Mouse (Mus musculus) limb, embryonic 10.5 days (tissue): Measurements from ENCODE around the gene Sec61a2. TPM values are rescaled to one million over a fixed set of nuclear protein-coding genes. Genes with fewer than 3 reads are reported as not detected.
A peak's percentile ranks its signal among the peaks of the same experiment; 100 is the strongest.

Source experiments
- DNase-seq: peaks from one replicate; pipeline ENCODE4 v3.0.0-alpha.2; 2017; ENCODE audit warnings: low spot score
- H3K27ac ChIP-seq: fragments of 300-500 bp; sonication (generic); 2 replicates; pipeline ENCODE4 v1.5.1; 2016; ENCODE audit warnings: mild to moderate bottlenecking
- H3K27me3 ChIP-seq: fragments of 300-500 bp; sonication (generic); 2 replicates; pipeline ENCODE4 v1.6.1; 2016; ENCODE audit warnings: low read depth, mild to moderate bottlenecking; ENCODE audit not compliant: poor library complexity, severe bottlenecking
- H3K36me3 ChIP-seq: fragments of 300-500 bp; sonication (generic); 2 replicates; pipeline ENCODE4 v1.6.1; 2016; ENCODE audit warnings: mild to moderate bottlenecking, moderate library complexity
- H3K4me1 ChIP-seq: fragments of 300-500 bp; sonication (generic); 2 replicates; pipeline ENCODE4 v1.6.1; 2016
- H3K4me3 ChIP-seq: fragments of 300-500 bp; sonication (generic); 2 replicates; pipeline ENCODE4 v1.5.1; 2016; ENCODE audit warnings: mild to moderate bottlenecking, moderate library complexity
- H3K9me3 ChIP-seq: fragments of 300-500 bp; sonication (generic); replicated peaks from 2 replicates; pipeline ENCODE4 v1.6.1; 2016; ENCODE audit warnings: mild to moderate bottlenecking
- WGBS: fragments of 180-500 bp; shearing (Covaris S2); methylation state at CpG from one replicate; pipeline ENCODE4 v1.1.7; 2016; 5-methylcytosine and 5-hydroxymethylcytosine counted together
- polyA plus RNA-seq: library from polyadenylated mRNA; unstranded; fragments of >200 nt; fragmentation: Nextera tagmentation; extraction: Ambion mirVana; gene quantifications from 2 replicates; pipeline ENCODE4 v1.2.1, GENCODE M21; 2016

Gene Sec61a2
- 85.0 and 95.1 TPM in 2 replicates for polyA plus RNA-seq

DNA sequence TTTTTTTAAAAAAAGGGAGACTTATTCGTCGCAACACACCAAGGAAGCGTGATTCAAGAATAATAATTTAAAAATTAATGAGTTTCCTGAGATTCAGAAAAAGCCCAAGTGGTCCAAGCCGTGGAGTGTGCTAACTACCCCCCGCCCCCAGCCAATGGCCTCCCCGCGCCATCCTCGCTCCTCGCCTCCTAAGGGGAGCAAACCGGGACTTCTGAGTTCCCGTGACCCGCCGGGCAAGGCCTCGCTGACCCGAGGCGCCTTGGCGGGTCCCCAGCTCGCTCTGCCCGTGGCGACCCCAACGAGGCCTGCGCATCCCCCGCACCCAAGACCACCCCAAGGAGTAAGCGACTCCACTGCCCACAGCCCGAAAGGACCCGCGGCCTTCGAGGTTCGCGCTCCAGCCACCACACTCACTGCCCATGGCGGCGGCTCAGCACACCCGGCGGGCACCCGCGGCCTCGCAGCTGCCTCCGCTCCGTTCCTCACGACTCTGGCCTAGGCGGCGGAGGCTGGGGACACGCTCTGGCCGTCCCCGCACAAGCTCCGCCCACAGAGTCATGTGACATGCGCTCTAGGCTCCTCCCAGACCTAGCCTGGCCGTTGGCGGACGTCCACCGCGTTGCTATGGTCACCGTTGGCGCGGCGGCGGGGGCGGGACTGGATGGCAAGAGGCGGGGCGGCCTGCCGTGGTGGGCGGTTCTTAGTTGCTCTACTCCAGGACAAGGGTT lies at the start of gene Sec61a2:
Gene Sec61a2 (minus strand): TSS at position 590 of the 728 bp plus-strand sequence.
- H3K4me3 ChIP-seq, result peak within 1 kb of the TSS; percentile 83
- H3K27ac ChIP-seq, result peak within 1 kb of the TSS; percentile 93
- WGBS, result under 1% methylated on average over 62 of the region's 62 CpGs
- peaks cover 50% of the 10 kb centered on the region for H3K36me3 ChIP-seq
- H3K4me1 ChIP-seq, result 0 out of 2 replicates have a peak, but pooled peaks cover 3% of the 10 kb centered on the region
- DNase-seq, result peak; percentile 100
- H3K27me3 ChIP-seq, result no peaks in the 10 kb centered on the region
- no peaks in the 10 kb centered on the region for H3K9me3 ChIP-seq

DNA sequence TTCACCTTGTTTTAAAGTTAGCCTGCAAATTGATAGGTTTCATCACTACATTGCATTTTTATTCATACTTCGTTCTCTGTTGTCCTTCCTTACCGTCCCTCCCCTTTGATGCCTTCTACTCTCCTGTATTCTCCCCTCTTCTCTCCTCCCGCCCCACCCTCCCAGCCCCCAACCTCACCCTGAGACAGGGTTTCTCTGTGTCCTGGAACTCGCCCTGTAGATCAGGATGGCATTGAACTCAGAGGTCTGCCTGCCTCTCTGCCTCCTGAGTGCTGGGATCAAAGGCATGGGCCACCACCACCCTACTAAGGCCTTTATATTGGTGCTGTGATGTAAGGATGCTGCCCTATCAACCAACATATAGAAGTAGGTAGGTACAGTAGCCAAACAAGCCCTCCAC lies 47.8 kb upstream of the Sec61a2 start:
- Histone ChIP-seq H3K36me3 (no peaks in the 10 kb centered on the region), H3K27ac (peak overlapping the region; percentile 87), H3K4me1 (peaks cover 14% of the 10 kb centered on the region), H3K9me3 (no peaks in the 10 kb centered on the region), H3K4me3 (peak overlapping the region; percentile 76), H3K27me3 (no peaks in the 10 kb centered on the region)
- WGBS, result 48% methylated on average over 4 of the region's 4 CpGs
- DNase-seq, result no peak

DNA sequence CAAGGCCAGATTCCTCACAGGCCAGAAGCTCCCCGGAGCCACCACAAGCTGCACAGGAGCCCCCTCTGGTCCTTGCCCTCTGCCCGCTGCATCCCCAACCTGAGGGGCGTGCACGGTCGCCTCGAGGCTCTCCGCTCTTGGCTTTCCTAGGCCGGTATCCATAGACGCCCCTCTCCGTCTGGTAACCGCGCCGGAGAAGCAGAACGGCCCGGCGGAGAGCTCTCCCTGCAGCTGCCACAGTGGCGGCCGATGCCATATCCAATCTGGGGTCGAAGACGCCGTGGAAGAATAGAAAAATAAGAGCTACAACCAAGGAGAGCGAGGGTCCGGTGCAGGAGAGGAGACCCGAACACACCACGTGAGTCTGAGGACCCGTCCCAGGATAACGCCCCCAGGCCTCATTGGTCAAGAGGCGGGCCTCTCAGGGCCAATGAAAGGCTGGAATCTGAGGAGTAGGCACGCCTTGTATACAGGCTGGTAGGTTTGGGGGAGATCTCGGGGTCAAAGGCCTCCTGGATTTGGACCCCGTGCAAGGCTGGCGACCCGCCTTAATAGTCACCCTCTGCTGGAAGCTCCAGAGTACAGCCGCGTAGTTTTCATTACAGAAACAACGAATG lies 47.3 kb upstream of the Sec61a2 start, which contains the start of gene Dhtkd1:
Gene Dhtkd1 (minus strand): TSS at position 377 of the 617 bp plus-strand sequence.
- DNase-seq, result peak; percentile 82
- WGBS, result under 1% methylated on average over 36 of the region's 36 CpGs
- no peaks in the 10 kb centered on the region for H3K9me3 ChIP-seq
- H3K27me3 ChIP-seq, result no peaks in the 10 kb centered on the region
- H3K36me3 ChIP-seq, result no peaks in the 10 kb centered on the region
- H3K4me3 ChIP-seq, result peak within 1 kb of the TSS; percentile 76
- H3K4me1 ChIP-seq, result peaks cover 14% of the 10 kb centered on the region
- peak within 1 kb of the TSS; percentile 87 for H3K27ac ChIP-seq

DNA sequence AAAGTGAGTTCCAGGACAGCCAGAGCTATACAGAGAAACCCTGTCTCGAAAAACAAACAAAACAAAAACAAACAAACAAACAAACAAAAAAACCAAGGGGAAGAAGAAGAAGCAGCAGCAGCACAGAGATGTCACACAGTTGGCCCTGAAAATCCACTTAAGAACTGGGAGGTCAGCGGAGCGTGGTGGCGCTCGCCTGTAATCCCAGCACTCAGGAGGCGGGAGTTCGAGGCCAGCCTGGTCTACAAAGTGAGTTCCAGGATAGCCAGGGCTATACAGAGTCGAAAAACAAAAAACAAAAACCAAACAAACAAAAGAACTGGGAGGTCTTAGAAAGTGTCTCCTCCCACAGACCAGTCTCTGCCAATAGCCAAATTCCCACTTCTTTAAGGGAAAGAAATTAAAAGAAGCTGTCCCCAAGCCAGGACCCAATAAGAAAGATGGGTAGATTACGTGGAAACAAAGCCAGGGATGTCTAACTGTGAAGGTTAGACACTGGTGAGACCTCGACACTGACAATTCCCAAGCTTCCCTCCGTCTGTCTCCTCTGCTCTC lies 46.7 kb upstream of the Sec61a2 start:
- no peaks in the 10 kb centered on the region for H3K36me3 ChIP-seq
- no peak for DNase-seq
- H3K4me1 ChIP-seq, result peaks cover 14% of the 10 kb centered on the region
- no peaks in the 10 kb centered on the region for H3K9me3 ChIP-seq
- no peaks in the 10 kb centered on the region for H3K27me3 ChIP-seq
- H3K27ac ChIP-seq, result peak overlapping the region; percentile 87
- peak overlapping the region; percentile 76 for H3K4me3 ChIP-seq
- 63% methylated on average over 11 of the region's 11 CpGs for WGBS

DNA sequence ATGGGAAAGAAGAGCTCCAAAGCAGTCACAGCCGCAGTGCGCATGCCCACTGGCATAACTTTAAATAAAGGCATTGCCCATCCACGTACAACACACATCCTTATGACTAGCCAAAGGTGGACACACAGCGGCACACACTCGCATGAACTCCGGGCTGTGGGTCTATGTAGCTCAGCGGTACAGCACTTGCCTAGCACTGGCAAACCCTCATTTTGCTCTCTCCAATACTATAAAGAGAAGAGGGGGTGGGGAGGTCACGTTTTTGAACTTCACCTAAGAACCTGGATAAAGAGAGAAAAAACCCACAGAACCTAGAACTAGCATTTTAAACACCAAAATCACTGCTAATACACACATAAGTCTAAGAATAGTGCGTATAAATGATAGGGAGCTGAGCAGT lies 45.7 kb upstream of the Sec61a2 start:
- H3K4me3 ChIP-seq, result no peak overlapping the region
- H3K9me3 ChIP-seq, result no peaks in the 10 kb centered on the region
- peaks cover 18% of the 10 kb centered on the region for H3K4me1 ChIP-seq
- H3K36me3 ChIP-seq, result no peaks in the 10 kb centered on the region
- no peak overlapping the region for H3K27ac ChIP-seq
- H3K27me3 ChIP-seq, result no peaks in the 10 kb centered on the region
- DNase-seq, result no peak
- 96% methylated on average over 9 of the region's 9 CpGs for WGBS

DNA sequence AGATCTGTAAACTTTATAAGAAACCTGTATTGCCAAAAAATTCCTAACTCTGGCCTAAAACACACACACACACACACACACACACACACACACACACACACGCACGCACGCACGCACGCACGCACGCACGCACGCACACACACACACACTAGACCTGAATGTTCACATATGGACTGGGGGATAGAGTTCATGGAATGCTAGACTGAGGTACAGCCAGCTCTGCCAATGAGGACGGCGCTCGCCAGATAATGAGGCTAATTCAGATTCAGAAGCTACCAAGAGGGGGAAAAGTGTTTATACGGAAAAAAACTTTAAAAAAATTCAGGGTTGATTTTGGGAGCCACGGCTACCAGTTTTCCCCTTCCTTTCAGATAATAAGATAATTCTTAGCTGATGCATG lies 44.7 kb upstream of the Sec61a2 start:
- WGBS, result 95% methylated on average over 14 of the region's 14 CpGs
- H3K4me1 ChIP-seq, result peaks cover 19% of the 10 kb centered on the region

DNA sequence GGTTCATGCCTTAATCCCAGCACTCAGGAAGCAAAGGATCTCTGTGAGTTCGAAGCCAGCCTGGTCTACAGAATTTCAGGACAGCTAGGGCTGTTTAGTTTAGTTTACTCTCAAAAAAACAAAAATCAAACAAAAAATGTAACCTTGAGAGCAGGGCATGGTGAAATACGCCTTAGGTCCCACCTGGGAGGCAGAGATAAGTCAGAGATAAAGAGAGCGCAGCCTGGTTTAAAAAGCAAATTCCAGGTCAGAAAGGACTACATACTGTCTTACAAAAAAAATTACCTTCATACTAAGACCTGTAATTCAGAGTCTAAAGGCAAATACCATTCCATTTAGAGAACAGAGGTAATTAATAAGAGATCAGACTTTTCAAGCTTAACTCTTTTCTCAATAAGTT lies 44.1 kb upstream of the Sec61a2 start:
- Histone ChIP-seq H3K27me3 (no peaks in the 10 kb centered on the region), H3K36me3 (no peaks in the 10 kb centered on the region), H3K9me3 (no peaks in the 10 kb centered on the region), H3K4me1 (peaks cover 19% of the 10 kb centered on the region), H3K4me3 (no peak overlapping the region), H3K27ac (no peak overlapping the region)
- WGBS, result 97% methylated on average over 3 of the region's 3 CpGs
- no peak for DNase-seq

More for the DNA sequence above, 44.7 kb upstream of the Sec61a2 start:
- no peaks in the 10 kb centered on the region for H3K9me3 ChIP-seq
- no peaks in the 10 kb centered on the region for H3K36me3 ChIP-seq
- no peak overlapping the region for H3K4me3 ChIP-seq
- H3K27me3 ChIP-seq, result no peaks in the 10 kb centered on the region
- no peak overlapping the region for H3K27ac ChIP-seq
- DNase-seq, result no peak

DNA sequence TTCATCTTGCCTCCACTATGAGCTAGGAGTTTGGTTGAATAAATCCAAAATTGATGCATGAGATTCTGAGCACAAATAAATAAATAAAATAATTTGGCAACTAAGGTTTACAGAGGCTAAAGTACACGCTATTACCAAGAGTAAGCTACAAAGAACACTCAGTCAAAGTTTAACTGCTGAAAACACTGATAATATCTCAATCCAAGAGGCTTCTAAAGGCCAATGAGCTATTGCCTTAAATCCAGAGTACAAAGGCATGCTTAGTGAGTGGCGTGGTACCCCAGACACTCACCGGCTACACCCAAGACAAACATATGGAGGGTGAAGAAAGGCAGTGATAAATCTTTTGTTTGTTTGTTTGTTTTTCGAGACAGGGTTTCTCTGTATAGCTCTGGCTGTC lies 41.3 kb upstream of the Sec61a2 start:
- Histone ChIP-seq H3K27me3 (no peaks in the 10 kb centered on the region), H3K27ac (no peak overlapping the region), H3K36me3 (0 out of 2 replicates have a peak, but pooled peaks cover 5% of the 10 kb centered on the region), H3K4me3 (no peak overlapping the region), H3K4me1 (peaks cover 5% of the 10 kb centered on the region; the same call in 1 of the 2 replicates), H3K9me3 (no peaks in the 10 kb centered on the region)
- DNase-seq, result no peak
- WGBS, result 85% methylated on average over 4 of the region's 4 CpGs

DNA sequence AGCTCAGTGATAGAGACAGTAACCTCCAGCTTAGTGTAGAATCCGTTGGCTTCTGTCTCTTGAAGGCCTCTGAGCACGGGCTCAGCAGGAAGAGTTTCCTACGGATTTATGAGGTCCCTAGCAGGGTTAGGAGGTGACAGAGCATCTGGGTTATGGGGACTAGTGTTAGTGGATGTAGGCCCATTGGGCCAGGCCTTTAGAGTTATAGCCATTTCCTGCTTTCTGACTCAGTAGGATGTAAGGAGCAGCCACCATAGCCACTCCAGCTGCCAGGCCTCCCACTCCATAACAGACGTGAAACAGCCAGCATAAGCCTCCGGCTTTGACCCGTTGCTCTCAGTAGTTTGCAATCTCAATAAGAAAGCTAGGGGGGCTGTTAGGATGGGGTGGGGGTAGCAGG lies 40.8 kb upstream of the Sec61a2 start:
- no peak overlapping the region for H3K27ac ChIP-seq
- WGBS, result 57% methylated on average over 6 of the region's 6 CpGs

DNA sequence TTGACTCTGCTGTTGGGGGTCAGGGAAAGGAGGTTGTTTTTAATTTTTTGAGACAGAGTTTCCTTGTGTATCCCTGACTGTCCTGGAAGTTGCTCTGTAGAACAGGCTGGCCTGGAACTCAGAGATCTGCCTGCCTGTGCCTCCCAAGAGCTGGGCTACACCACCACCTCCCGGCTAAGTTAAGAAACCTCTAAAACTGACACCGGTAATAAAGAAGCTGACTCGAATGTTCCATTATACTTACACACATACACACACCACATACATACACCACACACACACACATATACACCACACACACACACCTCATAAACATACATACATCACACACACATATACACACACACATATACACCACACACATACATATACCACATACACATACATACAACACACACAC lies 39.7 kb upstream of the Sec61a2 start:
- H3K36me3 ChIP-seq, result peaks cover 20% of the 10 kb centered on the region
- H3K9me3 ChIP-seq, result no peaks in the 10 kb centered on the region
- no peak overlapping the region for H3K27ac ChIP-seq
- no peaks in the 10 kb centered on the region for H3K27me3 ChIP-seq
- peaks cover 5% of the 10 kb centered on the region; the same call in 1 of the 2 replicates for H3K4me1 ChIP-seq
- WGBS, result 95% methylated on average over 3 of the region's 3 CpGs
- DNase-seq, result no peak
- H3K4me3 ChIP-seq, result no peak overlapping the region

More for the DNA sequence above, 40.8 kb upstream of the Sec61a2 start:
- no peak for DNase-seq
- H3K9me3 ChIP-seq, result no peaks in the 10 kb centered on the region
- H3K4me3 ChIP-seq, result no peak overlapping the region
- H3K27me3 ChIP-seq, result no peaks in the 10 kb centered on the region
- H3K4me1 ChIP-seq, result peaks cover 5% of the 10 kb centered on the region; the same call in 1 of the 2 replicates
- 0 out of 2 replicates have a peak, but pooled peaks cover 9% of the 10 kb centered on the region for H3K36me3 ChIP-seq

DNA sequence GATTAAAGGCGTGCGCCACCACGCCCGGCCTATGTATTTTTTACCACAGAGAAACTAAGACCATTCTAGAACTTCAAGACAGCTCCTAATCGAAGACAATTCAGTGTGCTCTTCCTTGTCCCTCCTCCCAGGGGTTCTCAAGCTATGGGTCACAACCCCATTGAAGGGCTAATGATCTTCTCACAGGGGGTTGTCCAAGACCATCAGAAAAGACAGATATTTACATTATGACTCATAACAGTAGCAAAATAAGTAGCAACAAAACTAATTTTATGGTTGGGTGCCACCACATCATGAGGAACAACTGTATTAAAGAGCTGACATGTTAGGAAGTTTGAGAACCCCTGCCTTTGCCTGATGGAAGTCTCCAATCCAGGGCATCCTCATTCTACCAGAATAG lies 36.7 kb upstream of the Sec61a2 start:
- H3K36me3 ChIP-seq, result peaks cover 50% of the 10 kb centered on the region
- H3K27ac ChIP-seq, result no peak overlapping the region
- H3K9me3 ChIP-seq, result no peaks in the 10 kb centered on the region
- H3K4me1 ChIP-seq, result peaks cover 5% of the 10 kb centered on the region; the same call in 1 of the 2 replicates
- no peak overlapping the region for H3K4me3 ChIP-seq
- 93% methylated on average over 5 of the region's 5 CpGs for WGBS
- H3K27me3 ChIP-seq, result no peaks in the 10 kb centered on the region
- DNase-seq, result no peak

DNA sequence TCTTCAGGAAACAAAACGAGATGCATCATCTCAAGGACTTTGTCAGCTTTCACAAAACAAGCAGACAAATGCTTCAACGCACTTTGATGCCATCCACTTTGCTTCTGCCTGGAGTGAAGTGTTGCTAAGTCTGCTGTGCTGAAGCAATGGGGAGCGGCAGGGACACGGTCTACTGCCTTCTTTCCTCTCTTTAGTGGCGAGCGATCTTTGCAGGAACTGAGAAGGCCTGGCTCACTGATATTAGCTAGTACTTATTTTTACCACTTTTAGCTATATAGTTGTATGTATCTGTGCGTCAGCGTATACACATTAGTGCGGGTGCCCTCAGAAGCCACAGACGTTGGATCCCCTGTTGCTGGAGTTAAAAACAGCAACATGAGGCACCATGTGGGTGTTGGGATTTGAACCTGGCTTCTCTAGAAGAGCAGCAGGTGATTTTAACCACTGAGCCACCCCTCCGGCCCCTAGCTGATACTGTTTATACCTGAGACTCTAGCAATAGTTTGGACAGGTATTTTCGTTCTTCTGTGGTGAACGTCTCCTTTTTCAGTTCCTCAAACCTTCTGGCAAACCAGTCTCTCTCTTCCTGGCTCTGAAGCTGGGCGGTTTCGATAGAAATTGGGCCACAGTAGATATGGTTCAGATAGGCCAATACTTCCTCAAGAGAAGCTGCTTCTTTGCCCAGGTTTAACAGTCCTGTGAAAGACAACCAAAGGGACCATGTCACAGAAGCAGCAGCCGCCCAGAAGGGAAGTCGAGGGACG lies 35.2 kb upstream of the Sec61a2 start:
- Histone ChIP-seq H3K27ac (no peak overlapping the region), H3K36me3 (peaks cover 55% of the 10 kb centered on the region), H3K4me1 (no peaks in the 10 kb centered on the region), H3K27me3 (no peaks in the 10 kb centered on the region), H3K4me3 (no peak overlapping the region), H3K9me3 (no peaks in the 10 kb centered on the region)
- 96% methylated on average over 18 of the region's 18 CpGs for WGBS
- no peak for DNase-seq
